Mouse (Mus musculus) kidney, adult 9 months (tissue): ENCODE data around the gene Ptprr.

Experiments
- DNase-seq: peaks from one replicate; pipeline ENCODE4 v3.0.0; 2022

The Ptprr gene

DNA sequence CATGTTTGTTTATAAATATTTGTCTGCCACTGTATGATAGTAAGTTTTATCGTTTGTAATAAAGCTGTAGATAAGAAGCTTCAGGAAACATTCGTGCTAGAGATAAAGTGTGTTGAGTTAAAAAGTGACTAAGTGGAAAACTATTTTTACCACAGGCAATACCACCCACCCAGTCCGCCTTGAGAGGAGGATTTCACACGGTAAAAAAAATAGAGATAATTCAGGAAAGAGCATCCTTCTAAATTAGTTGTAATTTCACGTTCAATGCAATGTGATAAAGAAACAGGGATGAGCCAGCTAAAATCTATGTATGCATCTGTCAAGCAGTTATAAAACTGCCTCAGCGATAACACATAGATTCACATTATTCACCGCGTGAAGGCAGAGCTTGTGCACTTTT lies 99.0 kb downstream of the Ptprr start:
- DNase-seq, result no peak

DNA sequence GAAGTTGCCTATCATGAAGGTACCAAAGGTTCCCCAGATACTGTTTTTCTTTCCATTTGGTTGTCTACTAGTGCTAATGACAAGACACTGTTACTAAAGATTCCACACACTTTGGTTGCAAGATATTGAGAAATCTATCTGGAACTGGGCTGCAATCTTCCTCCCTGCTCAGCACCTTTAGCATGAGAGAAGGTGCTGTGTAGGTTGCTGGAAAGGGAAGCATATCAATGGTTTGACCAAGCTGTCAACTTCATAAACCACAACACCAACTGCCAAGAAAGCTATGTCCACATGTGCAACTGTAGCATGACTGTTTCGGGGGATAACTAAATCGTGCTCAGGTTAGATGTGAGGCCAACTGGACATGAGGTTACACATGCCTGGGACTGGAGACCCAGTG lies 103.5 kb downstream of the Ptprr start:
- no peak for DNase-seq

DNA sequence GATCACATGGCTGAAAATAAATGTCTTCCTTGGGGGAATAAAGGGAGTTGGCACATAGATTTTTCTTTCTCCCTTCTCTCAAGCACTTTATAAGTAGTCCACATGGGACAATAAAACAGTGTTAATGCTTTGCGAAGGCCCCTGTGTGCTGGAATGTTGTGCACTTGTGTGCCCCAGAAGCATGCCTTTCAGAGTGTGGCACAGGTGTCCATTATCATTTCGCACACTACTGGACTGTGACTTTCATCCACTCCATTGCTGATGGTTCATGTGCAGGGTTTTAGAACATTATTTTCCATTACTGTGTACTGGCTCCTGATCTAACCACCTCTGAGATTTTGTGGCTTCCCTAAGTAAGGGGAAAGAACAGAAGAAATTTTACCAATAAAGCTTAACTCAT lies 105.8 kb downstream of the Ptprr start:
- DNase-seq, result no peak

DNA sequence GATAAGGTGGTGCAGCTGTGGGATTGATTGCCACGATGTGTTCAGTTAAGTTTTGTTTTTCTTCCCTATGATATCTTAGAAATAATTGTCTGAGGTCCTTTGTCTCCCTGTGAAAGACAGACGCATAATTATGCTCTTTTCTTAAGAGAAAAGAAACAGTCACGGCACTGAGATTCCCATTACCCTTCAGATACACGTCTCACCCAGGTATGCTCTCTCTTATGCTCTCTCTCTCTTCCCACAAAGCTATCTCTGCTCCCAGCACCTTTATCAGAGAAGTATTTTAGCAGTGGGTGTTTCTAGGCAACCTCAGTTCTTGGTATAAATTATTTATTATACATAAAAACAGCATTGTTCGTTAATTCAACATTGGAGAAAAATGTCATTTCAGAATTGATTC lies 107.4 kb downstream of the Ptprr start:
- DNase-seq, result no peak

DNA sequence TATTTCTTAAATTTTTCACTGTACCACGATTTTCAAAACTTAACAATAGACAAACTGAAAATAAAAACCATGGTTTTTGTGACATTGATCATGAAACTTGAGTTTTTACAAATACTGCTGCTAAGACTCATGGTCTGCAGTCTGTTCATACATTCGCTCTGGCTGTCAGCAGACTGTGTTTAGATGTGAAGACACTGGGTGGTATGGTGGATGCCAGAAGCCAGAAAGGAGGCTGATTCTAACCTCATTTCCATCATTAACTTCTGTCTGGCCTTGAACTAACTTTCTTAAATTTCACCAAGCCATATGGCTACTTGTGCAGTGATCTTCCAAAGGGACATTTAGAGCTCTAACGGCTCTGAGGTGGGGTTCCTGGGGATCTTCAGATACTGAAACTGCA lies 112.4 kb downstream of the Ptprr start:
- no peak for DNase-seq

DNA sequence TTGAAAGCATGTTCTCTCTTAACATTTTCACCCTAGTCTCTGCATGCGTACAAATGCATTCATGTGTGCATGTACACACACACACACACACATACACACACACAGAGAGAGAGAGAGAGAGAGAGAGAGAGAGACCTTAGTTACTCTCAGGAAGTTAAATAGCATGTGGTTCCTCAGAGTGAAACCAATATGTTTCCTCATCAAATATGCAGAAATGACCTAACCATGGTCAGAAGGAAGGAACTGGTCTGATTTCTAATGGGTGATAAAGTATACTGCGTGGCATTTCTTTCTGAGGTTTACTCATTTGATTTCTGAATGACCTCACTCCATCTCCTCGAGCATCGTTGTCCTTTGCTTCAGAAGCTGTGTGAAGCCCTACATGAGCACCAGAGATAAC lies 113.2 kb downstream of the Ptprr start:
- DNase-seq, result no peak

DNA sequence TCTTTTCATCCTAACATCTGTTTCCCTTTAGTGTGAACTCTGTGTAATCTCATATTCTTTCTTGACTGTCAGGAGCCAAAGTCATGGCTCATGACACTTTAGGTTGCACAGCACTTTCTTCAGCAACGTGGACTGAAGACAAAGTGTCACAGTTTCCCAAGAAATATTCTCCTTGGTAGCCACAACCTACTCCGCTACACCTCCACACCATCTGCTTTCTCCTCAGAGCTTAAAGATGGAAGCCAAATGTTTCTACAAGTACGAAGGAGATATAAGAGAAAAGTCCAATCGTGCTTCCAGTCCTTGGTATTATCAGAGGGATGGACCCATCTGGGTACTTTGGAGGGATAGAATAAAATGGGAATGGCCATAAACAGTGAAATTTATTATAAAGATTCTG lies 114.2 kb downstream of the Ptprr start:
- DNase-seq, result no peak

DNA sequence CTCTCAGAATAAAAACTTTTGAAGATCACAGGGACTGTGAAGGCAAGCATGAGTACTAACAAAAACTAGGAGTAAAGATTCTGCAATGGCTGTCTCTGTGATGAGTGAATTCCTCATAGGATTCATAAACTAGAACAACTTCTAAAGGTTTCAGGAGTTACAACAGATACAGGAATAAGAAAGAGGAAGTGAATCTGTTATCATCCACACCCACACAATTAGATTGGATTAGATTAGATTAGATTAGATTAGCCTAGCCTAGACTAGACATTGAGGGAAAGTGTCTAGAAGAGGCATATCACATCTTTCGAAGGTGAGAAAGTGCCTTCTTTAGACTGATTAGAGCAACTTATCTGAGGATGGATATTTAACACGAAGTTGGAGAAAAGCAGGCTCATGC lies 117.2 kb downstream of the Ptprr start:
- no peak for DNase-seq

DNA sequence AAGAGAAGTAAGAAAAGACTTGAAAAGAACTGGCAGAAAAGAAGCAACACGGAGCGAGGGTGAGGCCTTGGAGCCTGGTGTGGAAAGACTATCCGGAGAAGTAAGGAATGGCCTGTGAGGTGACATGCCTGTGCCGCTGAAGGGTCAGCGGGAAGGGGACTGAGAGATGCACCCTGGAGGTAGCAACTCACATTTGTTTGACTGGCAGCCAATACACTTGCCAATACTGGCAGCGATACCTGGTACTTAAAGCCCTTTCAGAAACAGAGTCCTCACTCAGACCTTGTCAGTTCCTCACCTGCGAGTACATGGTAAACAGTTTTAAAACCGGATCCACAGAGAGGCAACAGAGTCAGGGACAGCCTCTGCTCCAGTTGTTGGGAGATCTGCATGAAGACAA lies 122.2 kb downstream of the Ptprr start:
- no peak for DNase-seq

DNA sequence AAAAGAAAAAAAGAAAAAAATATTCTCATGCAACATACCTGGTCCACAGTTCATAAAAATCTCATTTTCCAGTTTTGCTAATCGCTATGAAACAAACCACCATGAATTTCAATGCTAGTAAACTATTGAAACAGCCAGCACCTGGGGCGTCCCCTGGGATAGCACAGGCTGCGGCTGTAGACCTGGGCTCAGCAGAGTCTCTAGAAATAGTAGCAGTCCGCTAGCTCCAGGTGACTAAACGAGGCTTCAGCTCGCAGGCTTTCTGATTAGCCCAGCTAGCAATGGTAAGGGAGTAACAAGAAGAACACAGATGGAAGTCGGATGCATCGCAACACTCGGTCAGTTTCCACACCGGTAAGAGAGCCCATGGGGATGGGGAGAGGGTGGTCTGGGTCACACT lies 125.7 kb downstream of the Ptprr start:
- DNase-seq, result no peak

DNA sequence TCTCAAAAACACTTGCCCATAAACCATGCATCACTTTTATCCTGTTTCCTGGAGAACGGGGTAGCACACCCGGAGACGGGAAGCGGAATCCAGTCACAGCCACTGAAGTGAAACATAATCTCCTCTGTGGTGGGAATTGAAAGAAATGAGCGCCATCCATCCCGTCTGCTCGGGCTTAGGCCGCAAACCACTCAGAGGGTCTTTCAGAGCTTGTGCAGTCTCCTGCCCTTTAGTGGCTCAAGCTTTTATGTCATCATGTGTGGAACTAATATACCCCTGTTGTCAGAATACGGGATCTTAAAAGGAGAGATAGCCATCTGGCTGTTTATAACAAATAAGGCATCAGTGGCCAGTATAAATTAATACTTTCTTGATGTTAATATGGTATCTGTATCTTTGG lies 128.1 kb downstream of the Ptprr start:
- DNase-seq, result no peak

DNA sequence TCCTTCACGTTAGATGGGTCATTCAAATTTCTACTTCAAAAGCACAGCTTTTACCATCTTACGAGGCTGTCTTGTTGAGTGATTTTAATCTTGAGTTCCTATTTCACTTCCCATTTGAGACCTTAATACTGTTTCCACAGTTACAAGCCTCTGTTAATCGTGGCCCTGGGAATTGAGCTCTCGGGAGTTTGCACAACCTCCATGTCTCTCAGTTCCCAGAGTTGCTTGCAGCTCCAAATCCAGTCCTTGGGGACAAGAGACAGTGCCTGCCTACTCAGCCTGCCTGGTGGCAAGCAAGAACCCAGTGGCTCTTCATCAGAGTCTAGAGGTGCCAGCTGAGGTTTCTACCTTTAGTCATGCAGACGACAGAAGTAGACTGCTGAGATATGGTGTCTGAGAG lies 136.7 kb downstream of the Ptprr start:
- no peak for DNase-seq

DNA sequence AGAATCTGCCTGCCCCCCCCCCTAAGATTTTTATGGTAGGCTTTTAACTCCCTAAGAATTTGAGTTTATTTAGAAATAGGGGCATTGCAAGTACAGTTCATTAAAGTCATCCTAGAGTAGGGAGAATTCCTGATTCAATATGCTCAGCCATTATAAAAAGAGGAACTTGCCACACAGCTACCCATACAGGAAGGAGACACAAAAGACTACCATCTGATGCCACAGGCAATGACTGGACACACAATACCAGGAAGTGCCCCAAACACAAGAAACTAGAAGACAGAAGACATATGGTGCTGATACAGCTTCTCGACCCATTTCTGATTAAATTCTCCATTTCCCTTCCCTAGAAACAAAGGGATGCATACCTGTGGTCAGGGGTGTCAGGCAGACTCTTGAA lies 138.7 kb downstream of the Ptprr start:
- no peak for DNase-seq

DNA sequence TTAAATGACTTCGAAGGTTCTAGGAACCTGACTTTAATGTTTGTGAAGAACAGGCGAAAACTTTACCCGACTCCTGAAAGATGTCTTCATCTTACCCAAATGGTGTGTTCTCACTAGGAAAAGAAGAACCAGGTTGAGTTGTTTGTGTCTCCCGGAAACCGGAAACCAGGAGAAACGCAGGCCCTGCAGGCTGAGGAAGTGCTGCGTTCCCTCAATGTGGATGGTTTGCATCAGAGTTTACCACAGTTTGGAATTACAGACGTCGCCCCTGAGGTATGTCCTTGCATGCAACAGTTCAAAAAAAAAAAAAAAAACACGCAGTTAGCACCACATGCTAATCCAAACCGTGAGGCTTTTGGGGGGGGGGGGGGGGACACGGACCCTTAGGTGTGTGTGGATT lies 144.3 kb downstream of the Ptprr start:
- DNase-seq, result no peak

DNA sequence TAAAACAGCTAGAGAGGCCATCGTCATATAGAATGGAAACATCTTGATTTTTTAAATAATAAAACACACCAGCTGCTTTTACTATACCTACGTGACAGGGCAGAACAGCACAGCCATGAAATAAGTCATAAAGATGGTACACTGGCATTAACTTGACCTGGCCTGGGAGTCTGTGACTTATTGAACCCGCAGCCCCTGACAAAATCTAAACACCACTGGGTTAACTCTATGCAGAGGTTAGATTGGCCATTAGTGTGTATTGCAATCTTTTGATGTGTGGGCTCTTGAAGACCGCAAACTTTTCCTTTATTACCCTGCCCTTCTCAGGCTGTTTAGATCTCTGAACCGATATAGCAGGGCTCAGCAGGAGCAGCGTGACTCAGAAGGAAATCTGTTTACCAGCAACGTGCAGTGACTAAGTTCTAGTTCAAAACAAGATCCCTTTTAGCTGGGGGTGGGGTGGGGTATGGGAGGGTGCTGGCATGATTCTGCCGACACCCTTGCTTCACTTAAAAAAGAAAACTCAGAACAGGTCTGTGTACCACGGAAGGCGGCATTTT lies 157.4 kb downstream of the Ptprr start:
- DNase-seq, result no peak

DNA sequence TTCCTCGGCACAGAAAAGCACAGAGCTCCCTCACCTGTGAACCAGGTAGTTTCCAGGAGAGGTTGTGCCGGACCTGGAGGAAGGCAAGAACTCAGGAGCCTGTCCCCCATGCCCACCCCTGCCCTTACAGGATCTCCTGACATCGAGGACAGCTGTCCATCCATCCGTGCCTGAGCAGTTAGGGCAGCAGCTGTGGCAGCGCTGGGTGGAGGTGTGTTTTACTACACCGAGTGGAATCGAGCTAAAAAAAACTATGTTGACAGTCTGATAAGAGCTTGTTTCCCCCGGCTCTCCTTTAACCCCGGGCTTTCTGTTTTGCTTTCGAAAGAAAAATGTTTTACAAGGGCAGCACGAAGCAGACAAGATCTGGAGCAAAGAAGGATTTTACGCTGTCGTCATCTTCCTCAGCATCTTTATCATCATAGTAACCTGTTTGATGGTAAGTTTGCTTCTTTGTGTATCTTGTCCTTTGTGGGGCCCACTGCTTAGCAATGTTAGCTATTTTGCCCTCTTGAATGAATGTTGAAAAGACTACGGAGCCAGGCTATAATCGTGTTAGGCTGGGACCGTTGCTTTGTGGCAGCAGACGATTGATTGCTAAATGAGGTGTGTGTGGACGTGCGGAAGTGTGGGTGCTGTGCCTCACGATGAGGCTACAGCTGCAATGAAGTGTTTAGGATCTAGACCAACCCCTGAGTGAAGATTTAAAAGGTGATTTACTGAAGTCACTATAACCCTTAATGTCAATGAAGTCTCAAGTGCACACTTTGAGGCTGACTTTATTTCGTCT lies 159.6 kb downstream of the Ptprr start:
- no peak for DNase-seq

DNA sequence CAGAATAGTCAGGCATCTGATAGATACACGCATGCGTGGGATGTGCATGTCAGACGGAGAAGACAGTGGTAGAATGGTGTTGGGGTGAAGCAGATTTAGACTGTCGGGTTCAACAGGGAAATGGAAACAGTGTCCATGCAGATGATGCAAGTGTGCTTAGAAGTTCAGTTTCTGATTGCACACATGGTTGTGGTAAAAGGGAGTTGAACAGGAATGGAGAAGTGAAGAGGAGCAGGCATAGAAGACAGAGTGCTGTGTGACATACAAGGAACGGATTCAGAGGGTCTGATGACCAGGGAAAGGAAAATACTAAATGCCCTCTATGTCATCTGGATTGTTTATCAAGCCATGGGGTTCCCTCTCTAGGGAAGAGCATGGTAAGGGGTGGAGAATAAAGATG lies 163.2 kb downstream of the Ptprr start:
- DNase-seq, result no peak

DNA sequence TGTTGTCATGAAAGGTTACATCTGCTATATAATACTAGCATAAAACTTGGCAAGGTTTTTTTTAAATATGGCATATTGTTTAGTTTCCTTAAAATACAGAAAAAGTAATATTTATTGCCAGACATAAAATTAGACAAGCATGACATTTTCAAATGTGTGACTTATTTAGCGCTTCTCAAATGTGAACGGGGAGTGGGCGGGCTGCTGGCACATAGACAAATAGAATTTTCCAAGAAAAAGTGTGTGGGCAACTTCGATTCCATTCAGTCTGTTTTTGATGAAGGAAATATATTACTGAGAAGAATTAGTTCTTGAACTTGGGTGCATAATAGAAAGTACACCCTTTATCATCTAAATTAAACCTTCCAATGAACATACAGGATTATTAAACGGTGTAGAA lies 164.2 kb downstream of the Ptprr start:
- DNase-seq, result no peak

DNA sequence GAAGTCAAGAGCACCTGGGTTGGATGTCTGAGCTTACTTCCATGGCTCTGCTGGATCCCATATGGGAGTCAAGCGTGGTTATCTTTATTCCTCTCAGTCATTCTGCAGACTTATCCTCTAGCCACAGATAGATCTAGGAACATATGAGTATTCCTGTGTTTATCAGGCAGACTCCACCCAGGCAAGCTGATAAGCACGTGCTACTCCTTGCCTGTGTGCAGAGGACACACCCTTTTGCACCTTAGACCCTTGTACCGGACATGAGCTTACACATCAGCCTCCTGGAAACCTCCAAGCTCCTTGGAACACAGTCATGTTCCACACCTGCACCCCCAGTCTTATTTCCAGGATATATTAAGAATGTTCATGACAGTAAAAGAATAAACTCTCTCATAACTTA lies 165.2 kb downstream of the Ptprr start:
- no peak for DNase-seq

DNA sequence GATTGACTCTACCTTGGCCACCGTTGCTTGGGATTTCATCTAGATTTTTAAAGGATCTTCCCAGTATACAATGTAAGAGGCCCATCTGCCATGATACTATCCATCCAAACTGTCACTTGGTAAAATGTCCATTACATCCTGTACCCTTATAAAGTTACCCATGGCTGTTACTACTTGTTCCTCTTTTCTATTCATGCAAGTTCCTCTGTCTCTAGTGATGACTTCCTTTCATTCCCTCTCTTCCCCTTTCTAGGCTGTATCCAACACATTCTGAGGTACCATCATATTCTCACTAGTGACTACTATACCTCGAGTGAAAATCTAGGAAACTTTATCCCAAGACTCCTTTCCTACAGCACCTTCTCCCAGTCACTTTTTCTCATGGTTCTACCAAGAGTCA lies 173.7 kb downstream of the Ptprr start:
- DNase-seq, result no peak

DNA sequence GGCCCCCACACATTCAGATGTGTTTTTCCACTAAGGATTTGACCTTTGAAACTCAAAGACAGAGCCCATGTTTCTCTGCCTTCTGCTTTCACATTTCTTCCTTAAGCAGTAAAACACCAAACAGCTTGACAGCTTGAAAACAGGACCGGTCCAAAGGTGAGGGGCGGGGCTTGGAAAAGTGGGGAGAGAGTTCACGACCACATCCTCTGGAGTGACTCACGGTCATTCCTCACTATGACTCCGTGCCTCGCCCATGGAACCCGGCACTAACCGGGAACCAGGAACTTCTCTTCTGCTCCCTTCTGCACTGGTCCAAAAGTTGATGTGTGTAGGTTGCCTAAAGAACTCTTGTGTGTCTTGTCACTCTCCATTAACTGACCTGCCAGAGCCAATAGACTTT lies 174.3 kb downstream of the Ptprr start:
- DNase-seq, result no peak

DNA sequence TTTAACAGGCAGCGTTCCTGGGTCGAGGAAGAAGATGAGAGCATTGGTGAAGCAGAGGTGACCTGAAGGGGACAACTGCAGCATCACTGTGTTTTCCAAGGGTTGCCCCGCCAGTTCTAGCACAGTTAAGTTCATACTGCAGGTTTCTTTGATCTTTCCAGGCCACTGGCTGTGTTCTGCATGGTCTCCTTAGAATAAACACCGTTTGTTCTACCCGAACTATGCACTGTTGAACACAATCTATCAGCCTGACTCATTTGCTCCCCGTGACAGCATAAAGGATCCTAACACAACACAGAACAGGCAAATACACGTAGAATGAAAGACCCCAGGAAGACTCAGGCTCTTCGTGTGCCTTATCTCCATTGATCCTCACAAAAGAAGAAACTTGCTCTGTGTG lies 176.4 kb downstream of the Ptprr start:
- DNase-seq, result no peak

DNA sequence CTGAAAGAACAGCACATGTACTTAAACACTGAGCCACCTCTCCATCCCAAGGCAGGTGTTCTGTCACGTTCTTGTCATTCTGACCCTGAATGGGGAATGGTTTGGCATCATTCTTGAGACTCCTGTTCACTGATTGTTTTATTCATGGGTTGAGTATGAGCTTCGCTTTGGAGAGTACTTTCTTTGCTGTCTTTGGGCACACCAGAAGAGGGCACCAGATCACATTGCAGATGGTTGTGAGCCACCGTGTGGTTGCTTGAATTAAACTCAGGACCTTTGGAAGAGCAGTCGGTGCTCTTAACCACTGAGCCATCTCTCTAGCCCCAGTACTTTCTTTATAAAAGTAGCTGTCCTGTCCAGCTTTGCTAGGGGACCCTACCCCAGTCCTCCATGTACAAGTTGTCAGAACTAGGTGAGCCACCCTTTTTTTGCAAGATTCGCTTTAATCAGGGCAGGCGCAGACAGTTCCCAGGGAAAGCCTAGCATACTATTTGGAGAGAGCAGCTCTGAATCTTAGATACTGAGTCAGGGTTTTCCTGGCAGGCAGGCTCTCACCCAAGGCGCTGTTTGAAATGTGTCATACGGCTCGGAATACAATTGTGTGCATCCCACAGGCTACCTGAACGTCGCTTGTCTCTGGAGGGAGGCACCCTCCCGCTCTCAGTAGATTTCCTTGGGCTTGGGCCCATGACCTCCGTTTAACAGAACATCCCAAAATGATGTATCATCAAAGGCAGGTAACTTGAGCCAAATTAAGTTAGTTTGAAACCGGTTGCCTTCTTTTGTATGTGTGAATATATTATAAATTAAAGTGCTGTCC lies 178.8 kb downstream of the Ptprr start:
- DNase-seq, result no peak

DNA sequence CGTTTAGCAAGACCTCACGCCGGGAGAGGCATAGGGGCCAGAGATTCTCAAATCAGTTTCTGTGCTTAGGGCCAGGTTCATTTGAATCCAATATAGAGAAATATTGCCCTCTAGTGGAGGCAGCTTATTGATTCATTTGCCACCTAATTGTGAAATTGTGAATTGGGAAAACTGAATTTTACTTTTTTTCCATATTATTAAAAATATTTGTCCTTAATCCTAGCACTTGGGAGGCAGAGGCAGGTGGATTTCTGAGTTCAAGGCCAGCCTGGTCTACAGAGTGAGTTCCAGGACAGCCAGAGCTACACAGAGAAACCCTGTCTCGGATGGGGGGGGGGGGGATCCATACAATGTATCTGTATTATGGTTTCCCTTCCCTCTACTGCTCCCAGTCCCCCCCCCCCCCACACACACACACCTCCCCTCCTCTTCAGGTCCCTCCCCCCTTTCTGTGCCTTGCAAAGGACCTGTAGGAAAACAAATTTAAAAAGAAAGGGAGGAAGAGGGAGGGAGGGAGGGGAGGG lies 179.5 kb downstream of the Ptprr start:
- peak; percentile 45 for DNase-seq
